Mouse (Mus musculus) CH12.LX (cell line): ENCODE data around the gene Epc2. TPM values are rescaled to one million over a fixed set of nuclear protein-coding genes. Genes with fewer than 3 reads are reported as not detected.

Experiments used
- DNase-seq: peaks from one replicate; pipeline ENCODE4 v3.0.0-alpha.2; 2013; ENCODE audit errors: extremely low read depth
- H3K27ac ChIP-seq: 2 replicates; pipeline ENCODE4 v1.5.1; 2012; ENCODE audit warnings: low read depth, mild to moderate bottlenecking, control low read depth, moderate library complexity; ENCODE audit not compliant: insufficient read depth
- H3K27me3 ChIP-seq: replicated peaks from 2 replicates; pipeline ENCODE3; 2012; ENCODE audit warnings: inconsistent platforms
- H3K36me3 ChIP-seq, 2 experiments: replicated peaks in 1 of 2; 2 replicates each; pipeline versions ENCODE3 to v1.6.1; 2012; ENCODE audit warnings: inconsistent platforms in 1 of 2, low read length in 1 of 2, mild to moderate bottlenecking in 1 of 2, mixed read lengths in 1 of 2, moderate library complexity in 1 of 2; ENCODE audit not compliant: control insufficient read depth in 1 of 2, insufficient read depth in 1 of 2
- H3K4me1 ChIP-seq, 2 experiments: 2 replicates each; pipeline ENCODE4 v1.6.1; 2012; ENCODE audit warnings: inconsistent platforms in 1 of 2, moderate library complexity in 1 of 2; ENCODE audit not compliant: insufficient read depth in 2 of 2, control insufficient read depth in 1 of 2
- H3K4me2 ChIP-seq: 2 replicates; pipeline ENCODE4 v1.6.1; 2012; ENCODE audit warnings: low read depth, mild to moderate bottlenecking, control low read depth; ENCODE audit not compliant: poor library complexity, insufficient read depth, severe bottlenecking
- H3K4me3 ChIP-seq, 3 experiments: fragments of 150-350 bp in 1 of 3; sonication (generic) in 1 of 3; replicated peaks in 1 of 3; 2 replicates each; pipeline versions ENCODE3 to v1.5.1; 2011 to 2012; ENCODE audit warnings: low read depth in 2 of 3, low read length in 2 of 3, mild to moderate bottlenecking in 2 of 3, moderate library complexity in 2 of 3, control low read depth in 1 of 3, improper control_type of control experiment in 1 of 3, inconsistent platforms in 1 of 3, mixed read lengths in 1 of 3; ENCODE audit not compliant: poor library complexity in 1 of 3
- H3K79me2 ChIP-seq: replicated peaks from 2 replicates; pipeline ENCODE4 v1.6.1; 2012; ENCODE audit warnings: mild to moderate bottlenecking, moderate library complexity; ENCODE audit not compliant: control insufficient read depth, poor library complexity, insufficient read depth, severe bottlenecking; ENCODE audit errors: extremely low read depth
- H3K9ac ChIP-seq: 2 replicates; pipeline ENCODE4 v1.6.1; 2012; ENCODE audit warnings: low read depth, mild to moderate bottlenecking, control low read depth, moderate library complexity; ENCODE audit not compliant: insufficient read depth
- H3K9me3 ChIP-seq: replicated peaks from 2 replicates; pipeline ENCODE3; 2012; ENCODE audit warnings: low read length, inconsistent platforms, mixed read lengths
- BHLHE40 ChIP-seq: IDR thresholded peaks from 2 replicates; pipeline ENCODE4 v1.6.1; 2011; ENCODE audit warnings: mild to moderate bottlenecking, low read depth, low read length, improper control_type of control experiment
- CTCF ChIP-seq, 2 experiments: IDR thresholded peaks in 1 of 2; conservative IDR thresholded peaks in 1 of 2; 2 replicates each; pipeline ENCODE4 v1.5.1; 2011 to 2012; ENCODE audit warnings: low read depth in 2 of 2, low read length in 2 of 2, improper control_type of control experiment in 1 of 2, inconsistent platforms in 1 of 2, mild to moderate bottlenecking in 1 of 2, moderate library complexity in 1 of 2
- E2F4 ChIP-seq: IDR thresholded peaks from 2 replicates; pipeline ENCODE4 v1.6.1; 2011; ENCODE audit warnings: low read depth, low read length, improper control_type of control experiment; ENCODE audit not compliant: insufficient replicate concordance
- ELF1 ChIP-seq: IDR thresholded peaks from 2 replicates; pipeline ENCODE4 v1.6.1; 2014; ENCODE audit warnings: low read depth, mild to moderate bottlenecking, inconsistent platforms, low read length, improper control_type of control experiment
- HCFC1 ChIP-seq: IDR thresholded peaks from 2 replicates; pipeline ENCODE4 v1.6.1; 2012; ENCODE audit warnings: low read depth, mild to moderate bottlenecking, inconsistent platforms, low read length, improper control_type of control experiment
- KAT2A ChIP-seq: IDR thresholded peaks from 2 replicates; pipeline ENCODE4 v1.6.1; 2012; ENCODE audit warnings: low read length, improper control_type of control experiment, inconsistent platforms; ENCODE audit not compliant: insufficient replicate concordance
- MEF2A ChIP-seq: IDR thresholded peaks from 2 replicates; pipeline ENCODE4 v1.6.1; 2014; ENCODE audit warnings: low read depth, mild to moderate bottlenecking, inconsistent platforms, low read length, improper control_type of control experiment, borderline replicate concordance
- NRF1 ChIP-seq: IDR thresholded peaks from 2 replicates; pipeline ENCODE4 v1.6.1; 2014; ENCODE audit warnings: low read depth, mild to moderate bottlenecking, inconsistent platforms, low read length, improper control_type of control experiment, moderate library complexity
- RAD21 ChIP-seq: IDR thresholded peaks from 2 replicates; pipeline ENCODE4 v1.6.1; 2011; ENCODE audit warnings: low read depth, mild to moderate bottlenecking, low read length, improper control_type of control experiment, moderate library complexity
- TCF12 ChIP-seq: IDR thresholded peaks from 2 replicates; pipeline ENCODE4 v1.6.1; 2014; ENCODE audit warnings: low read depth, mild to moderate bottlenecking, inconsistent platforms, low read length, improper control_type of control experiment
- UBTF ChIP-seq: IDR thresholded peaks from 2 replicates; pipeline ENCODE4 v1.6.1; 2012; ENCODE audit warnings: low read depth, mild to moderate bottlenecking, inconsistent platforms, low read length, improper control_type of control experiment, moderate library complexity
- USF1 ChIP-seq: IDR thresholded peaks from 2 replicates; pipeline ENCODE4 v1.6.1; 2014; ENCODE audit warnings: low read depth, mild to moderate bottlenecking, inconsistent platforms, low read length, improper control_type of control experiment
- ZMIZ1 ChIP-seq: IDR thresholded peaks from 2 replicates; pipeline ENCODE4 v1.6.1; 2012; ENCODE audit warnings: low read depth, mild to moderate bottlenecking, inconsistent platforms, low read length, improper control_type of control experiment
- ZNF384 ChIP-seq: IDR thresholded peaks from 2 replicates; pipeline ENCODE4 v1.6.1; 2012; ENCODE audit warnings: low read depth, low read length, improper control_type of control experiment, inconsistent platforms
- dilution Hi-C: fragments of 300-500 bp; cut with MboI; formaldehyde crosslinking; loops from 2 replicates; pipeline ENCODE4 v1.14.3; 2020; ENCODE audit warnings: low sequenced_read_pairs; ENCODE audit not compliant: extremely low pct_unique_long_range_greater_than_20kb, extremely low pct_ligation_motif_present
- in situ Hi-C: fragments of 300-500 bp; cut with MboI; formaldehyde crosslinking; loops from 3 replicates; pipeline ENCODE4 v1.14.3; 2019; ENCODE audit warnings: low sequenced_read_pairs, low pct_ligation_motif_present, low pct_unique_long_range_greater_than_20kb, mixed read lengths
- polyA plus RNA-seq: library from polyadenylated mRNA; unstranded; fragments of >175 nt; gene quantifications from 2 replicates; pipeline ENCODE4 v1.2.1, GENCODE M21; 2012; ENCODE audit warnings: low read depth; ENCODE audit not compliant: insufficient read length
- total RNA-seq, 2 experiments: library from RNA; depleted of rRNA; stranded (reverse); fragments of 300-350 nt in 1 of 2; fragments of >200 nt in 1 of 2; gene quantifications; 2 replicates each; pipeline ENCODE4 v1.2.3; 2012 to 2014

Epc2 gene
- total and polyA plus RNA-seq, 3 experiments = 10.5 to 22.8 (median 19.2) TPM

DNA sequence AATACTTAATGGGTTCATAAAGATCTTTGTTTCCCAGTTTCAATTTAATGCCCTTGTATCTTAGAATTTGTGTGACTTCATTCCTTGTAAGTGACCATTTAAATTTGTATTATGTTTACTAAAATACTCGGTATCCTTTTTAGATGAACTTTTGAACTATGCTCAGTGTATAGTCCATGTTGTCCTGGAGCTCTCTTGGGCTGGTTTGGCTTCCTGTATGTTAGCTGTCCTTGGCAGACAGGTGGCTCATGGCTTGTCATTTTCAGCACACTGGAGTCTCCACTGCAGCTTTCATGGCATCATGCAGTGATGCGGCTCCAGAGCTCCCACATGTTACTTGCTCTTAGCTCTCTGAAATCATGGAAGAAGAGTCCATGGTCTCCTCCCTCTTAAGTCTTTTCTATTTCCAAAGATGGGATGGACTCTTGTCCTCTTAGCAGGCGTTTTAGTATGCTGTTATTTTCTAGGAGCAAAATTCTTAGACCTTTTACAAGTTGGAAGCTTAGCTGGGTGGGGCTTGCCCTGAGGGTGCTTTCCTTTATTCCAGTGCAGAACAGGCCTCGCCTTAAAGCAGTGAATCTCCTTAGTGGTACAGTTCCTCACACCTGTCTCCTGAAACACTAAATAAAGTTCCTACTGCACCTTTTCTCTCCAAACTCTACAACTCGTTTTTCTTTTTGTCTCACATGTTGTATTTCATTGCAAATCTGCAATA, 20.5 kb downstream of the Epc2 start:
- Histone ChIP-seq H3K4me2 (no peak overlapping the region), H3K4me1 (peaks cover 0 to 18% of the 10 kb centered on the region in 2 experiments; a peak in 2 of 4 replicates), H3K27me3 (no peaks in the 10 kb centered on the region), H3K9ac (no peak overlapping the region), H3K36me3 (peaks cover 0 to 4% of the 10 kb centered on the region in 2 experiments), H3K27ac (no peak overlapping the region), H3K79me2 (peaks cover 25% of the 10 kb centered on the region), H3K4me3 (no peak overlapping the region), H3K9me3 (no peaks in the 10 kb centered on the region)
- dilution Hi-C loops = no loop called here
- TF ChIP-seq ZMIZ1 = no peak
- no peak for TF ChIP-seq NRF1
- TF ChIP-seq RAD21 = no peak
- in situ Hi-C loops = no loop called here
- no peak for DNase-seq

DNA sequence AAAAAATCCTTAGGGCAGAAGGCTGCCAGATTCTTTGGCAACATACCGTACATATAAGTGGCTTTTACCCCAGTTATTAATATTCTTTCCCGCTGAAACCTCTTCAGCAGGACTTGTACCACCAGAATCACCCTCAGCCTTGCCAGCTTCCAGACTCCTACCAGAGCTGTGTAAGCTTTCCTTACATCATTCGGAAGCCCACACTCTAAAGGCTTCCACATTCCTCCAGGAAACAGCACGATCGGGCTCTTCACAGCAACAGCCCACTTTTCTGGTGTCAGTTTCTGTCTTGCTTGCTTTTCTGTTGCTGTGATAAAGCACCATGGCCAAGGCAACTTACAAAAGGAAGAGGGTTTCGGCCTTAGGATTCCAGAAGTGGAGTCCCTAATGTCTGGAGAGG, 21.2 kb downstream of the Epc2 start:
- dilution Hi-C loops = no loop called here
- H3K36me3 ChIP-seq = peaks cover 0 to 4% of the 10 kb centered on the region in 2 experiments
- H3K27ac ChIP-seq = no peak overlapping the region
- in situ Hi-C loops = no loop called here
- H3K4me1 ChIP-seq = peaks cover 0 to 18% of the 10 kb centered on the region in 2 experiments; a peak in 2 of 4 replicates
- H3K4me3 ChIP-seq = no peak overlapping the region
- DNase-seq = no peak
- no peak overlapping the region for H3K4me2 ChIP-seq
- no peaks in the 10 kb centered on the region for H3K27me3 ChIP-seq
- H3K9ac ChIP-seq = no peak overlapping the region
- no peaks in the 10 kb centered on the region for H3K9me3 ChIP-seq
- peaks cover 21% of the 10 kb centered on the region for H3K79me2 ChIP-seq
- TF ChIP-seq CTCF (conservative IDR thresholded peaks at IDR 0.05 in 1 of 2, IDR thresholded peaks at IDR 0.05 in 1 of 2; ENCODE audit: low read depth in 2 of 2, low read length in 2 of 2) = no peak
- TF ChIP-seq E2F4 = no peak
- no peak for TF ChIP-seq TCF12
- TF ChIP-seq ZNF384 = no peak
- no peak for TF ChIP-seq RAD21
- TF ChIP-seq UBTF = no peak
- no peak for TF ChIP-seq HCFC1
- TF ChIP-seq KAT2A = no peak

DNA sequence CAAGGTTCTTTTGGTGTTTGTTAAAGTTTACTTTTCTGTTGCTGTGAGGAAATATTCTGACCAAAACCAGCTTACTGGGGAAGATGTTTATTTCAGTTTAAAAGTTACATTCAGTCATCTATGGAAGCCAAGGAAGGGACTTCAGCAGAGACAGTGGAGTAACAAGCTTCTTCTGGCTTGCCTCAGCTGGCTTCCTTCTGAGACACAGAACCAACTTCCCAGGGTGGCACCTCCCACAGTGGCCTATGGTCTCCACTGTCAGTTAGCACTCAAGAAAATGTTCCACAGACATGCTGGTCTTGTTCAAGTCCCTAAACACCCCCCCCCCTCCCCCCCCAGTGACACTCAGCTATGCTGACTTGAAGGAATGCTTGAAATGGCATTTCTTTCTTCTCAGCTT, 30.9 kb downstream of the Epc2 start:
- dilution Hi-C loops = no loop called here
- in situ Hi-C loops = no loop called here
- no peak overlapping the region for H3K4me3 ChIP-seq

More for the DNA sequence above, 30.9 kb downstream of the Epc2 start:
- Histone ChIP-seq H3K27me3 (no peaks in the 10 kb centered on the region), H3K4me2 (no peak overlapping the region), H3K27ac (no peak overlapping the region), H3K4me1 (peaks cover 0 to 7% of the 10 kb centered on the region in 2 experiments; a peak in 1 of 4 replicates), H3K9ac (no peak overlapping the region), H3K36me3 (no peaks in the 10 kb centered on the region), H3K9me3 (no peaks in the 10 kb centered on the region), H3K79me2 (peaks cover 22% of the 10 kb centered on the region)
- DNase-seq = no peak
- TF ChIP-seq MEF2A = no peak
- TF ChIP-seq ELF1 = no peak
- no peak for TF ChIP-seq USF1
- no peak for TF ChIP-seq BHLHE40
